Mouse (Mus musculus) left cerebral cortex, postnatal 14 days (tissue): ENCODE measurements around the gene Igf1r. TPM values are rescaled to one million over a fixed set of nuclear protein-coding genes. Genes with fewer than 3 reads are reported as not detected.

Experiments used
- DNase-seq, 2 experiments: peaks; one replicate each; pipeline ENCODE4 v3.0.0; 2021 to 2022; ENCODE audit warnings: low spot score in 2 of 2, mixed read lengths in 1 of 2
- intact Hi-C: fragments of 180-260 bp; cut with DNase I; formaldehyde crosslinking; loops from one replicate; pipeline ENCODE4 v1.15.1; 2025
- long read RNA-seq, 2 experiments: library from polyadenylated mRNA; stranded (forward); transcript quantifications; one replicate each; pipeline ENCODE4 v2.0.0; 2021
- total RNA-seq, 2 experiments: library from RNA; stranded (reverse); gene quantifications; 2 replicates each; pipeline ENCODE4 v1.2.3; 2021

Igf1r gene
- total RNA-seq = 10 to 100 TPM; 39.0 to 49.5 TPM
- long read RNA-seq, experiment 1, partial matches to known transcripts = 0 of 4 reads
- long read RNA-seq, experiment 1, other reads (novel, unspliced or antisense) = 4 of 4 reads
- long read RNA-seq, experiment 2, partial matches to known transcripts = 0 of 4 reads
- long read RNA-seq, experiment 2, other reads (novel, unspliced or antisense) = 4 of 4 reads

- DNase-seq = peak in 1 of 2 experiments; percentile 17
- intact Hi-C loops = loop anchor here (5.0 to 10.0 kb wide), 2 partner anchors 278 to 349 kb away; no protein-coding TSS in a partner anchor
Observed at GRCm38 (mm10) chr7:67952777-67953700, at the start of gene Igf1r. Gene Igf1r, plus strand, starts transcription at chr7:67952827.

GRCm38 (mm10) chr7:67906358-67906757 is 46.3 kb upstream of the Igf1r start:
- intact Hi-C loops = no loop called here
- DNase-seq = no peak

- peak in 1 of 2 experiments; percentile 10 for DNase-seq
- intact Hi-C loops = no loop called here
Observed at GRCm38 (mm10) chr7:67907786-67908400, 44.7 kb upstream of the Igf1r start.

- DNase-seq = peak; percentile 14 to 18
Observed at GRCm38 (mm10) chr7:67910528-67910927, 42.1 kb upstream of the Igf1r start.

GRCm38 (mm10) chr7:67910947-67911346 is 41.7 kb upstream of the Igf1r start:
- intact Hi-C loops = no loop called here
- peak in 1 of 2 experiments; percentile 9 for DNase-seq

More at GRCm38 (mm10) chr7:67910528-67910927, 42.1 kb upstream of the Igf1r start:
- intact Hi-C loops = no loop called here

- no peak for DNase-seq
- intact Hi-C loops = no loop called here
Observed at GRCm38 (mm10) chr7:67911841-67912240, 40.8 kb upstream of the Igf1r start.

GRCm38 (mm10) chr7:67916960-67917359 is 35.7 kb upstream of the Igf1r start:
- intact Hi-C loops = no loop called here
- DNase-seq = no peak

- DNase-seq = no peak
- intact Hi-C loops = no loop called here
Observed at GRCm38 (mm10) chr7:67917753-67918152, 34.9 kb upstream of the Igf1r start.

- no peak for DNase-seq
- intact Hi-C loops = no loop called here
Observed at GRCm38 (mm10) chr7:67919467-67919866, 33.2 kb upstream of the Igf1r start.

- no peak for DNase-seq
- intact Hi-C loops = no loop called here
Observed at GRCm38 (mm10) chr7:67924215-67924614, 28.4 kb upstream of the Igf1r start.

- intact Hi-C loops = no loop called here
- DNase-seq = no peak
Observed at GRCm38 (mm10) chr7:67930132-67930531, 22.5 kb upstream of the Igf1r start.

GRCm38 (mm10) chr7:67936801-67937200 is 15.8 kb upstream of the Igf1r start:
- DNase-seq = no peak
- intact Hi-C loops = no loop called here

- intact Hi-C loops = no loop called here
- DNase-seq = no peak
Observed at GRCm38 (mm10) chr7:67943805-67944204, 8.8 kb upstream of the Igf1r start.

- no peak for DNase-seq
- intact Hi-C loops = no loop called here
Observed at GRCm38 (mm10) chr7:67946901-67947300, 5.7 kb upstream of the Igf1r start.

- DNase-seq = no peak
- intact Hi-C loops = loop anchor here (2.0 to 10.0 kb wide), 4 partner anchors 148 to 352 kb away; no protein-coding TSS in a partner anchor
Observed at GRCm38 (mm10) chr7:67950346-67950814, 2.2 kb upstream of the Igf1r start.

- peak; percentile 81 to 82 for DNase-seq
- intact Hi-C loops = loop anchor here (1.0 to 10.0 kb wide), 6 partner anchors 148 to 351 kb away; no protein-coding TSS in a partner anchor
Observed at GRCm38 (mm10) chr7:67950815-67951531, 1.7 kb upstream of the Igf1r start.

- intact Hi-C loops = loop anchor here (1.0 to 10.0 kb wide), 6 partner anchors 149 to 351 kb away; no protein-coding TSS in a partner anchor
- DNase-seq = peak; percentile 94 to 96
Observed at GRCm38 (mm10) chr7:67951532-67952035, 1.0 kb upstream of the Igf1r start.

- intact Hi-C loops = loop anchor here (5.0 to 10.0 kb wide), 2 partner anchors 277 to 350 kb away; no protein-coding TSS in a partner anchor
- peak; percentile 70 to 78 for DNase-seq
Observed at GRCm38 (mm10) chr7:67952036-67952681, 468 bp upstream of the Igf1r start.
